28 mouse cellular contexts compared by ENCODE assay signal in the genomic region with DNA sequence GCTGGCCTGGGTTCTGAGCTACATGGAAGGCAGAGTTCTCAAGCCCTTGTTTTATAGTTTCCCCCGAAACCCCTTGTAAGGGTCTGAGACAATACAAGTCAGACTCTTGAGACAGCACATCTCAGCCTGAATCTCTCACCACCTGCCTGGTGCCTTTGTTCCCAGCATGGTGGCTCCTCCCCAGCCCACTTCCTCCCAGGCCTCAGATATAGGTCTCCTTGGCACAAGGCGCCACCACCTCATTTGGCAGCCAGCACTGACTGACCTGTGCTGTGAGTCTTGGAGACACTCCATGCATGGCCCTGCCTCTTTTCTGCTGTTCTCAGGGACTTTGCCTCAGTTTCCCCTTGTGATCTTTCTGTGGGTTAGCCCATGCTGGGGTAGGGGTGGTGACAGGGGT. TPM values are rescaled to one million over a fixed set of nuclear protein-coding genes. Genes with fewer than 3 reads are reported as not detected.
A peak's percentile ranks its signal among the peaks of the same experiment; 100 is the strongest.
DNase-seq lines count a peak whose midpoint lies in the region; ATAC-seq and TF ChIP-seq lines count a peak whose summit lies in the region.
"Had no signal": no experiment of that assay in that cellular context is flagged by ENCODE, and none has a peak within 500 bp of the region (broad histone marks: within the 10 kb centered on the region; RNA-seq: fewer than 3 reads in every experiment).

No protein-coding gene starts in this region.

- 81% methylated on average over 2 of the region's 2 CpGs for WGBS in forebrain, embryonic 10.5 days
- WGBS in forebrain, postnatal 0 days = 77% methylated on average over 2 of the region's 2 CpGs
- 65% methylated on average over 2 of the region's 2 CpGs for WGBS in limb, embryonic 15.5 days
- 63% methylated on average over 2 of the region's 2 CpGs for WGBS in heart, embryonic 11.5 days (ENCODE audit: insufficient replicate concordance)

- H3K4me3 ChIP-seq in forebrain, embryonic 10.5 days = no peak overlapping the region
- H3K4me3 ChIP-seq in forebrain, postnatal 0 days (ENCODE audit: low read depth, low read length) = no peak overlapping the region
- peak overlapping the region; percentile 17; the same call in 1 of the 2 replicates for H3K4me3 ChIP-seq in E14TG2a.4 (replicated peaks; ENCODE audit: low read length)
- H3K4me3 ChIP-seq in limb, embryonic 15.5 days = no peak overlapping the region
- no peak overlapping the region for H3K4me3 ChIP-seq in heart, embryonic 11.5 days (ENCODE audit: low read depth, low read length)
- H3K4me3 ChIP-seq: intestine, embryonic 15.5 days; limb, embryonic 13.5 days; liver, embryonic 13.5 days; megakaryocyte, embryonic 14.5 days had no signal

- 0 out of 2 replicates have a peak, but pooled peaks cover 1% of the 10 kb centered on the region for H3K27me3 ChIP-seq in forebrain, embryonic 10.5 days (ENCODE audit: poor library complexity, severe bottlenecking)
- H3K27me3 ChIP-seq in forebrain, postnatal 0 days (ENCODE audit: insufficient read depth, low read length) = no peaks in the 10 kb centered on the region
- H3K27me3 ChIP-seq in E14TG2a.4 (ENCODE audit: insufficient read depth, low read length) = no peaks in the 10 kb centered on the region
- H3K27me3 ChIP-seq in limb, embryonic 15.5 days = no peaks in the 10 kb centered on the region
- no peaks in the 10 kb centered on the region for H3K27me3 ChIP-seq in heart, embryonic 11.5 days (ENCODE audit: control insufficient read depth, insufficient read depth, low read length)
- H3K27me3 ChIP-seq: CH12.LX; intestine, embryonic 15.5 days; limb, embryonic 13.5 days; liver, embryonic 13.5 days; megakaryocyte, embryonic 14.5 days; Patski had no signal

- no peak for DNase-seq in forebrain, embryonic 10.5 days (ENCODE audit: extremely low spot score, low spot score)
- no peak for DNase-seq in forebrain, postnatal 0 days
- DNase-seq in thymus, postnatal 14 days = peak; percentile 83
- no peak for DNase-seq in right cerebral cortex, postnatal 25 days
- DNase-seq: adrenal gland, postnatal 14 days; cerebellum, adult 11 months; cerebellum, adult 9-10 months; cerebellum, postnatal 36 days; kidney, adult 2 months; kidney, postnatal 10 days; liver, embryonic 13.5 days; lung, adult 18-20 months; lung, postnatal 4 days; midbrain, embryonic 14.5 days; retina, postnatal 1 day; spleen, adult 18-20 months had no signal

- H3K9ac ChIP-seq in forebrain, postnatal 0 days = no peak overlapping the region
- H3K9ac ChIP-seq in limb, embryonic 15.5 days = 0 out of 2 replicates have a peak overlapping the region, but pooled peaks have one; percentile 10
- H3K9ac ChIP-seq in heart, embryonic 11.5 days (ENCODE audit: low read depth, low read length) = no peak overlapping the region
- H3K9ac ChIP-seq: intestine, embryonic 15.5 days; limb, embryonic 13.5 days; liver, embryonic 13.5 days had no signal

- TF ChIP-seq CTCF in forebrain, postnatal 0 days (IDR thresholded peaks at IDR 0.05; ENCODE audit: low read depth) = no peak
- no peak for TF ChIP-seq CTCF in E14TG2a.4 (conservative IDR thresholded peaks at IDR 0.05; ENCODE audit: low read length)

- peaks cover 25% of the 10 kb centered on the region for H3K36me3 ChIP-seq in forebrain, embryonic 10.5 days (replicated peaks)
- no peaks in the 10 kb centered on the region for H3K36me3 ChIP-seq in forebrain, postnatal 0 days (ENCODE audit: insufficient read depth)
- peaks cover 29% of the 10 kb centered on the region for H3K36me3 ChIP-seq in E14TG2a.4 (ENCODE audit: insufficient read depth, low read length)
- peaks cover 36% of the 10 kb centered on the region for H3K36me3 ChIP-seq in limb, embryonic 15.5 days
- no peaks in the 10 kb centered on the region; the same call in 1 of the 2 replicates for H3K36me3 ChIP-seq in heart, embryonic 11.5 days (ENCODE audit: control insufficient read depth, insufficient read depth, low read length)

- H3K4me2 ChIP-seq in forebrain, postnatal 0 days (ENCODE audit: low read depth) = no peak overlapping the region
- H3K4me2 ChIP-seq in limb, embryonic 15.5 days = no peak overlapping the region
- H3K4me2 ChIP-seq in heart, embryonic 11.5 days = no peak overlapping the region
- H3K4me2 ChIP-seq: intestine, embryonic 15.5 days; limb, embryonic 13.5 days; liver, embryonic 13.5 days had no signal

- H3K9me3 ChIP-seq in forebrain, embryonic 10.5 days = no peaks in the 10 kb centered on the region
- no peaks in the 10 kb centered on the region for H3K9me3 ChIP-seq in forebrain, postnatal 0 days (ENCODE audit: low read length)
- H3K9me3 ChIP-seq in E14TG2a.4 (ENCODE audit: low read length) = no peaks in the 10 kb centered on the region
- no peaks in the 10 kb centered on the region for H3K9me3 ChIP-seq in limb, embryonic 15.5 days
- no peaks in the 10 kb centered on the region for H3K9me3 ChIP-seq in heart, embryonic 11.5 days (replicated peaks; ENCODE audit: control insufficient read depth, low read length)
- H3K9me3 ChIP-seq: intestine, embryonic 15.5 days; limb, embryonic 13.5 days; liver, embryonic 13.5 days; megakaryocyte, embryonic 14.5 days had no signal

- H3K27ac ChIP-seq in forebrain, embryonic 10.5 days = peak overlapping the region; percentile 44; the same call in 1 of the 2 replicates
- no peak overlapping the region for H3K27ac ChIP-seq in forebrain, postnatal 0 days (ENCODE audit: low read depth, low read length)
- no peak overlapping the region for H3K27ac ChIP-seq in limb, embryonic 15.5 days
- no peak overlapping the region for H3K27ac ChIP-seq in heart, embryonic 11.5 days (ENCODE audit: low read depth, low read length)
- H3K27ac ChIP-seq: hindbrain, postnatal 0 days; intestine, embryonic 15.5 days; limb, embryonic 13.5 days; liver, embryonic 13.5 days had no signal

- ATAC-seq in forebrain, postnatal 0 days = no peak
- ATAC-seq in limb, embryonic 15.5 days (ENCODE audit: insufficient number of reproducible peaks, low FRiP score, low TSS enrichment, low read depth) = no peak
- no peak for ATAC-seq in granulocyte monocyte progenitor cell, adult 5-6 weeks (replicated peaks; ENCODE audit: poor library complexity, severe bottlenecking)
- ATAC-seq in heart, embryonic 11.5 days (replicated peaks; ENCODE audit: insufficient number of reproducible peaks, low FRiP score, low TSS enrichment) = no peak
- ATAC-seq: forebrain, embryonic 14.5 days; hindbrain, postnatal 0 days; intestine, embryonic 15.5 days; lung, postnatal 0 days; Patski had no signal

- H3K4me1 ChIP-seq in forebrain, embryonic 10.5 days = peaks cover 30% of the 10 kb centered on the region
- H3K4me1 ChIP-seq in forebrain, postnatal 0 days (ENCODE audit: insufficient read depth) = no peaks in the 10 kb centered on the region
- peaks cover 54% of the 10 kb centered on the region for H3K4me1 ChIP-seq in E14TG2a.4 (replicated peaks; ENCODE audit: low read depth, low read length)
- peaks cover 30% of the 10 kb centered on the region for H3K4me1 ChIP-seq in limb, embryonic 15.5 days
- H3K4me1 ChIP-seq in heart, embryonic 11.5 days (ENCODE audit: control insufficient read depth, insufficient read depth, low read length) = peaks cover 3% of the 10 kb centered on the region; the same call in 1 of the 2 replicates

RNA-seq across cellular contexts. Expression of gene Calml4, which starts 6.3 kb away (rescaled TPM):
- 0.21 and 0.48 TPM in 2 replicates for polyA plus RNA-seq in forebrain, embryonic 10.5 days (2016; fragmentation: Nextera tagmentation; extraction: Ambion mirVana)
- total RNA-seq in forebrain, postnatal 0 days (2014; rRNA removed) = 2.6 and 6.5 TPM in 2 replicates
- polyA plus RNA-seq in forebrain, postnatal 0 days (2015; fragmentation: Nextera tagmentation; extraction: Ambion mirVana) = 13.0 and 13.5 TPM in 2 replicates
- polyA plus RNA-seq in limb, embryonic 15.5 days (2015; fragmentation: Nextera tagmentation; extraction: Ambion mirVana) = 16.2 and 19.4 TPM in 2 replicates
- total RNA-seq in granulocyte monocyte progenitor cell, adult 5-6 weeks (2014; fragmentation: Nextera tagmentation) = 1.1 and 6.9 TPM in 2 replicates
- 0.13 and 2.3 TPM in 2 replicates for total RNA-seq in granulocyte monocyte progenitor cell, adult 5-6 weeks (2017)
- 0.24 and 0.79 TPM in 2 replicates for polyA plus RNA-seq in heart, embryonic 11.5 days (2014; fragmentation: Nextera tagmentation; extraction: Ambion mirVana)
- total RNA-seq: CH12.LX had no signal

RNA-seq across cellular contexts. Expression of gene Cln6, which starts 13.0 kb away (rescaled TPM):
- polyA plus RNA-seq in forebrain, embryonic 10.5 days (2016; fragmentation: Nextera tagmentation; extraction: Ambion mirVana) = 14.9 and 16.5 TPM in 2 replicates
- 9.2 and 9.7 TPM in 2 replicates for total RNA-seq in forebrain, postnatal 0 days (2014; rRNA removed)
- 5.6 and 6.8 TPM in 2 replicates for polyA plus RNA-seq in forebrain, postnatal 0 days (2015; fragmentation: Nextera tagmentation; extraction: Ambion mirVana)
- polyA plus RNA-seq in limb, embryonic 15.5 days (2015; fragmentation: Nextera tagmentation; extraction: Ambion mirVana) = 24.6 and 24.8 TPM in 2 replicates
- total RNA-seq in granulocyte monocyte progenitor cell, adult 5-6 weeks (2014; fragmentation: Nextera tagmentation) = 61.8 and 79.0 TPM in 2 replicates
- 17.0 and 20.7 TPM in 2 replicates for total RNA-seq in granulocyte monocyte progenitor cell, adult 5-6 weeks (2017)
- polyA plus RNA-seq in heart, embryonic 11.5 days (2014; fragmentation: Nextera tagmentation; extraction: Ambion mirVana) = 17.9 and 21.0 TPM in 2 replicates

RNA-seq across cellular contexts. Expression of gene Fem1b, which starts 39.8 kb away (rescaled TPM):
- polyA plus RNA-seq in forebrain, embryonic 10.5 days (2016; fragmentation: Nextera tagmentation; extraction: Ambion mirVana) = 33.8 and 35.2 TPM in 2 replicates
- total RNA-seq in forebrain, postnatal 0 days (2014; rRNA removed) = 150 and 191 TPM in 2 replicates
- 24.3 and 29.4 TPM in 2 replicates for polyA plus RNA-seq in forebrain, postnatal 0 days (2015; fragmentation: Nextera tagmentation; extraction: Ambion mirVana)
- 15.1 and 18.2 TPM in 2 replicates for polyA plus RNA-seq in limb, embryonic 15.5 days (2015; fragmentation: Nextera tagmentation; extraction: Ambion mirVana)
- 22.2 and 27.5 TPM in 2 replicates for total RNA-seq in granulocyte monocyte progenitor cell, adult 5-6 weeks (2014; fragmentation: Nextera tagmentation)
- 43.9 and 53.9 TPM in 2 replicates for total RNA-seq in granulocyte monocyte progenitor cell, adult 5-6 weeks (2017)
- polyA plus RNA-seq in heart, embryonic 11.5 days (2014; fragmentation: Nextera tagmentation; extraction: Ambion mirVana) = 22.1 and 25.0 TPM in 2 replicates
